Mouse (Mus musculus): ENCODE results near the gene Ntng1.

DNA sequence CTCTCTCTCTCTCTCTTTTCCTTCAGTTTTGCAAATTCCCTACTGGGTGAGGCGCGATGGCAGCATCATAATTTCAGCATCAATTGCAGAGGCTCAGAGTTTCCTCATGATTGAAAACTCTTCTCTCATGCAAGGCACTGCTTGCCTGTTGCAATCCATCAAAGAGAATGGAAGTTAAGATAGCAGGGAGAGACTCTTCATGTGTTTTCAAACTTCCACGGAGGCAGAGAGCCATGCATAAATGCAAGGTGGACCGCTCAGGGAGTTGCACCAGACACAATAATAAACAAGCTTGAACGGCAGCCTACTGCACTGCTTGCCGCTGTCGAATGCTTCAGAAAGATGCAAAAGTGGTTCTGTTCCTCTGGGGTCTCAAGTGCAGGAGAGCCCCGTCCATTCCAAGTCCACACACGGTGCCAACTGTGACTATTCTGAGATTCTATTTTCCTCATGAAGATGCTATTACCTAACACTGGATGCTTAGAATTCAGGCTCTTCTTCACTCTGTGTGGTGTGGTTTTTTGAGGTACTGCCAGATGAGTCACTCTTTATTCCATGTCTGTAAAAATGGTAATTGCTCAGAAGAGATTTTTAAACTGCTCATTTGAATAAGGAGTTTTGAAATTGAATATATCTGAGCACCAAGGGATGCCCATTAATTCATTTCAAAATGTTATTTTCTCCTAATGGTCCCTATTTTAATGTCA lies 289.2 kb downstream of the Ntng1 start:
- TF ChIP-seq CTCF (IDR thresholded peaks at IDR 0.05; ENCODE audit: extremely low read depth, insufficient read length, insufficient replicate concordance, low read depth, low read length), result no peak
- no peak for TF ChIP-seq POLR2A (IDR thresholded peaks at IDR 0.05; ENCODE audit: low read depth, low read length)

All from small intestine, adult 2 months (tissue).